Mouse (Mus musculus): Measurements from ENCODE around the gene Trim39.
A peak's percentile ranks its signal among the peaks of the same experiment; 100 is the strongest.

Gene Trim39

DNA sequence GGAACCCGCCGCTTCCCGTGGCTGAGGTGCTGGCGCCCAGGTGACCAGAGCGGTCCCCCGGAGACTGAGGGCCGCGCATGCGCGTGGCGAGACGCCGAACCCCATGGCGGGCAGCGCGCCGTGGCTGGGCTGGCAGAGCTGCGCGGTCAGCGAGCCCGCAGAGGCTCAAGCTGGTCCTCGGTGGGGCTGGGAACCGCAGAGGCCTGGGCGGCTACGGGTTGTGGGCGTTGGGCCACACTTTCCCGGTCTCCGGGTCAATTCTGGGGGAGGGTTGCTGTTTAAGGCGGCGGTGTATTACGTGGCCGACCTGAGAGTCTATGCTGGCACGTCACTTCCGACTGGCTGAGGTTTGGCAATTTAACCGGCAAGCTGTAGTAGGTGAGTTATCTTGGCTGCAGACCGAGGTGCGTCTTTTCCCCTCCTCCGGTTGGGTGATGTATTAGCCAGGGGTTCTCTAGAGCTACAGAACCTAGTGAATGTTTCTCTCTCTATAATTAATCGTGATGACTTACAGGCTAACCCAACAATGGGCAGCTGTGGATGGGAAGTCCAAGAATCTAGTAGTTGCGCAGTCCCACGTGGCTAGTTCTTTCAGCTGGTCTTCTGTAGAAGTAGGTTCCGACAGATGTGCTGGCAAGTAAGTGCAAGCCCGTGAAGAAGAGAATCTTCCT is at the start of gene Trim39:
TSS of gene Trim39 (minus strand) at position 662 of the 671 bp plus-strand sequence.
- peak; percentile 70 to 90 for DNase-seq (ENCODE audit: low spot score in 2 of 2)

GRCm38 (mm10) chr17:36315689-36316253 is 43.7 kb upstream of the Trim39 start:
- DNase-seq (ENCODE audit: low spot score in 2 of 2) = no peak

GRCm38 (mm10) chr17:36315041-36315688 is 43.1 kb upstream of the Trim39 start:
- peak; percentile 15 to 24 for DNase-seq (ENCODE audit: low spot score in 2 of 2)

GRCm38 (mm10) chr17:36314511-36314910 is 42.5 kb upstream of the Trim39 start:
- no peak for DNase-seq (ENCODE audit: low spot score in 2 of 2)

- DNase-seq (ENCODE audit: low spot score in 2 of 2) = no peak
Measured at GRCm38 (mm10) chr17:36309293-36309692, 37.2 kb upstream of the Trim39 start.

- DNase-seq (ENCODE audit: low spot score in 2 of 2) = peak; percentile 30 to 42
Measured at GRCm38 (mm10) chr17:36308855-36309254, 36.8 kb upstream of the Trim39 start.

DNA sequence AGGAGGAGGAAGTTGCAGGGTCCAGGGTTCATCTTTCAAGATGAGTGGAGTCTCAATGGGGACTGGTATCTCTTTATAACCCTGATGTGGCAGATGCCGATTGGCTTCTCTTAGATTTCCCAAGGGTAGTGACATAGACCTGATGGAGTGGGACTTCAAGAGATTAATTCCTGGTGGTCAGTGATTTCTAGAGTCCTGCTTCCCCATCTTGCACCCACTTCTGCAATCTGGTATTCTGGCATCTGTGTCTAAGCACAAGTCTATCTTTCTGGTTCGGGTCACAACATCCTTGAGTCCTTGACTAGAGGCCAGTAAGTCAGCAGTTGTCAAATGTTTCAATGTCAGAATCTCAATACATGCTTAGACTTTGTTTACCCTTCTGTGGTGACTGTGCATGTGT is 14.3 kb upstream of the Trim39 start, which contains the start of gene H2-M10.2:
TSS of gene H2-M10.2 (minus strand) at position 101 of the 400 bp plus-strand sequence.
- DNase-seq (ENCODE audit: low spot score in 2 of 2) = no peak

- DNase-seq (ENCODE audit: low spot score in 2 of 2) = no peak
Measured at GRCm38 (mm10) chr17:36281521-36282245, 9.6 kb upstream of the Trim39 start.

DNA sequence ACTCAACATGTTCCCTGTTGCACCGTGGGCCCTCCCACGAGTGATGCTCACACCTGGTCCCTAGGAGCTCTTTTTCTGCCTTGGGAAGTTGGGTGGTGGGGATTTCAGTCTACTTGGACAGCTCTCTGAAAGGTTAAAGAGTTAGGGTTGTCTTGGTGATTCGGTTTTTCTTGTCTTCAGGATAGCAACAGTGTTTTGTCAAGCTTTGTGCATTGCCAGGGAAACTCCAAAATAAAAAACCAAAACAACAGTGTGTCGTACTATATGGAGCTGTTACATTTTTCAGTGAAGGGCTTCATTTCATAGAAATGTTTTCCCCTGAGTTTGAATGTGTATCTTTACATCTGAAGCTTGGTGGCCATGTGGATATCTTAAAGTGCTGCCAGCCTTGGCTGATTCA is 2.7 kb upstream of the Trim39 start:
- no peak for DNase-seq (ENCODE audit: low spot score in 2 of 2)

DNA sequence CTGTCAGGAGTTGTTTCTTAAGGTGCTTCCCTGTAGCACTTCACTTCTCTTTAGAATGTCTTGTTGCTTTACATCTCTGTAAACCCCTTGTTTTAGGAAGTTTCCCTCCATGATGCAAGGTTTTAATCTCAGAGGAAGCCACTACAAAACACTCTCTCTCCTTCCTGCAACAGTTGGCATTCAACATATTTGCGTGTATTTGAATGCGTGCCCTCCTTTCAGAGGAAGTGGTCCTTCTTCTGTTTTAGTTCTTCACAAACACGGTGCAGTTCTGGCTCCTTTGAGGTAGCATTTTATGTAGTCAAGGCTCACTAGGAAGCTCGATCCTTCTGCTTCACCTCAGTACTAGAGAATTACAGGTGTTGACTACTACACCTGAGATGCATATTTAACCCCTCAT is 1.7 kb upstream of the Trim39 start:
- no peak for DNase-seq (ENCODE audit: low spot score in 2 of 2)

DNA sequence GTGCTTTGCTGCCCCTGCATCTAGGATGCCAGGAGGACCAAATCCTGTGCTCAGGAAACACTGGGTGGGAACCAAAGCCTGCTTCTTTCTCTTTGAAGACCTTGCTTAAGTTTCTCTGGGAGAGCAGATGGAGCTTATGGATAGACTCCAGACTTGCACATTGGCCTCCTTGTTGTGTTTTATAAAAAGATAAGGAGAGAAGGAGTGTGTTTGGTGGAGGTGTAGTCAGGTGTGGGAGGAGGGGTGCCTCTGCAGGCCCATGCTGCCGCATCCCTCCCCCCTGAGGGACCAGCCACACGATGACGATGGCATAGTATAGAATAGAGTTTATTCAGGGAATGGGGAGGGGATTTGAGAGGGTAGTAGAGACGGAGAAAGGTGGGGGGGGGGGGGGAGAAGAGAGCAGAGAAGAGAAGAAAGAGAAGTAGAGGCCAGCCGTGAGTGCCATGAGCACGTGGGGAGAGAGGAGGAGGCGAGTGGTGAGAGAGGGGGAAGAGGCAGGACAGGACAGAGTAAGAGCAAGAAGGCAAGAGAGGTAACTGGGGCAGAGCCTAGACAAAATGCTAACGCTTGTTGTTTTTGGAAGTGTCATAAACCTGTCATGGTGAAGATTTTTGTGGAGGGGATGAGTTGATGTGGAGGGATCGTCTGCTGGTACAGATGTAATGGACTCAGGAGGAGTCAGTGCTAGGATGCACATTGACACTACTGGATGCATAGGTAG is 758 bp upstream of the Trim39 start:
- DNase-seq (ENCODE audit: low spot score in 2 of 2) = no peak

- peak; percentile 85 to 93 for DNase-seq (ENCODE audit: low spot score in 2 of 2)
Measured at GRCm38 (mm10) chr17:36270956-36271585, 976 bp downstream of the Trim39 start.

DNA sequence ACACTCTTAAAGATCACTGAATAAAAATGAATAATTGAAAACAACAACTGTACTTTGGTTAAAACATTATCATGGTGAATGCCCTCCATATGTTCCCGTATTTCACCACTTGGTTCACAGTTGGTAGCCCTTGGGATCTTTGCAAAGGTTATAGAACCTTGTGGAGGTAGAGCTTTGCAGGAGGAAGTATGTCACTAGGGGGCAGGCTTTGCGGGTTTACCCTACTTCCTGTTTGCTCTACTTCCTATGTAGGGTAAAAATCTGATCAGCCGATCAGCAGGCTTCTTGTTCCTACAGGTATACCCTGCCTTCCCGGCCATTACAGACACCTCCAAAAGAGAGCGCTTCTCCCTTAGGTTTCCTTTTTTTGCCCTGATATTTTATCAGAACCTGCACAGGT is 6.2 kb downstream of the Trim39 start:
- no peak for DNase-seq (ENCODE audit: low spot score in 2 of 2)

DNA sequence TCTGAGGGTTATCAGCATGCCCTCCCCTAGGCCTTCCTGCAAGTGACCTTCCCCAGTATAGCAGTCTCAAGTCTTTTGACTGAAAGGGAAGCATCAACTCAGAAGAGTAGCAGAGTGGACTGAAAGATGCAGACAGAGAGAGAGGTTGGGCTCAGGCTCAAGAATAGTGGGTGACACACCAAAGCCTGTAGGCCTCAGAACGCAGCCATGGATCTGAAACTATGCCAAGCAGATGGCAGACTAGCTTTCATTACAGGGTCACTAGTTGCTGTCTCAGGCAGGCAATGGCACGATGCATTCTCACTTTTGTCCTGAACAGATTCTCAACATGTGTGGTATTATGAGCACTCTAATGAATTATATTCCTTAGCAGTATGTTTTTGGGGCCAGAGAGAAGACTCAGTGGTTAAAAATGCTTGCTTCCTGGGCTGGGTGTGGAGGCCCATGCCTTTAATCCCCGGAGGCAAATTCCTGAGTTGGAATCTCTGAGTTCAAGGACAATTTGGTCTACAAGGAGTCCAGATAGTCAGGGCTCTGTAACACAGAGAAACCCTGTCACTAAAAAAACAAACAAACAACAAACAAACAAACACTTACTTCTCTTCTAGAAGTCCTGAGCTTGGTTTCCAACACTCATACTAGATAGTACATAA is 7.6 kb downstream of the Trim39 start:
- no peak for DNase-seq (ENCODE audit: low spot score in 2 of 2)

DNA sequence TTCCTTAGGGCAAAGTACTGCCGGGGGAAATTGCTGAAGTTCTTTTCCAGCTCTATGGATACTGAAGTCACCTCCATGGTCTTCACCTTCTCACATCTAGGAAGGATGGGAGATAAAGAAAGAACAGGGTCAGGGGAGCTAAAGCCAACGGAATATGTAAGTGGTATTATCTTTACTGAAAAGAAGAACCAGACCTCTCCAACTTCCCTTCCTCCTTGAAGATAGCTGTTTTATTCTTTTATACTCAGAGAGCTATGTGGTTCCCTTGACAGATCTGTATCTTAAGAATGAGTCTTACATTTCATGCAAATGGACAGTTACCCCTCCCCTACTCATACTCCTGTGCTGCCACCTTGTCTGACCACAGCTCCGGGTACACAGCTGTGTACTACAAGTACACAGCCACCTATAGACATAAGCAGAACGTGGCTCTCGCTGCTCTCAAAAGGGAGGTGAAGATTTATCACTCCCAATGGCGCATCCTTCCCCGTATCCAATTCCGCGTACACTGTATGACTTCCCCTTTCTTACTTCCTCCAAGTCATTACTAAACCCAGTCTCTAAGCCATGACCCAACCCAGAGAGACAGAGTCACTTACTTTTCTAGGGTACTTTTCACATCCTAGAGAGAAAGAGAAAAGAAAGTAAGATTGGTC is 10.4 kb downstream of the Trim39 start:
- no peak for DNase-seq (ENCODE audit: low spot score in 2 of 2)

GRCm38 (mm10) chr17:36257969-36258368 is 14.1 kb downstream of the Trim39 start, which contains the start of gene Rpp21:
Gene Rpp21 (minus strand): TSS chr17:36258069.
- no peak for DNase-seq (ENCODE audit: low spot score in 2 of 2)

GRCm38 (mm10) chr17:36257241-36257947 is 14.7 kb downstream of the Trim39 start:
- peak; percentile 75 to 81 for DNase-seq (ENCODE audit: low spot score in 2 of 2)

- no peak for DNase-seq (ENCODE audit: low spot score in 2 of 2)
Measured at GRCm38 (mm10) chr17:36253087-36253600, 18.9 kb downstream of the Trim39 start.

- DNase-seq (ENCODE audit: low spot score in 2 of 2) = peak in 1 of 2 experiments; percentile 15
Measured at GRCm38 (mm10) chr17:36252250-36252876, 19.7 kb downstream of the Trim39 start.
